Mouse (Mus musculus): ENCODE data around the gene Chpf2.

Gene Chpf2

DNA sequence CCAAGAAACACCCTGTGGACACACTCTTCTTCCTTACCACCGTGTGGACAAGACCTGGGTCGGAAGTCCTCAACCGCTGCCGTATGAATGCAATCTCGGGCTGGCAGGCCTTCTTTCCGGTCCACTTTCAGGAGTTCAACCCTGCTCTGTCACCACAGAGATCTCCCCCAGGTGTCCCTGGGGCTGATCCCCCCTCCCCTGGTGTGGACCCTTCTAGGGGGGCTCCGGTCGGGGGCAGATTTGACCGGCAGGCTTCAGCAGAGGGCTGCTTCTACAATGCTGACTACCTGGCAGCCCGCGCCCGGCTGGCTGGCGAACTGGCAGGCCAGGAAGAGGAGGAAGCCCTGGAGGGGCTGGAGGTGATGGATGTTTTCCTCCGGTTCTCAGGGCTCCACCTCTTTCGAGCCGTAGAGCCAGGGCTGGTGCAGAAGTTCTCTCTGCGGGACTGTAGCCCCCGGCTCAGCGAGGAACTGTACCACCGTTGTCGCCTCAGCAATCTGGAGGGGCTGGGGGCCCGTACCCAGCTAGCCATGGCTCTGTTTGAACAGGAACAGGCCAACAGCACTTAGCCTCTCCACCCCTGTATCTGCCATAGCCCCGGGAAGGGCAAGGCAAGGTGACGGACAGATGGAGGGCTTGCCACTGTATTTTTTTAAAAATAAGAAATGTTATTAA lies 5.4 kb downstream of the Chpf2 start:
- DNase-seq, result no peak

DNA sequence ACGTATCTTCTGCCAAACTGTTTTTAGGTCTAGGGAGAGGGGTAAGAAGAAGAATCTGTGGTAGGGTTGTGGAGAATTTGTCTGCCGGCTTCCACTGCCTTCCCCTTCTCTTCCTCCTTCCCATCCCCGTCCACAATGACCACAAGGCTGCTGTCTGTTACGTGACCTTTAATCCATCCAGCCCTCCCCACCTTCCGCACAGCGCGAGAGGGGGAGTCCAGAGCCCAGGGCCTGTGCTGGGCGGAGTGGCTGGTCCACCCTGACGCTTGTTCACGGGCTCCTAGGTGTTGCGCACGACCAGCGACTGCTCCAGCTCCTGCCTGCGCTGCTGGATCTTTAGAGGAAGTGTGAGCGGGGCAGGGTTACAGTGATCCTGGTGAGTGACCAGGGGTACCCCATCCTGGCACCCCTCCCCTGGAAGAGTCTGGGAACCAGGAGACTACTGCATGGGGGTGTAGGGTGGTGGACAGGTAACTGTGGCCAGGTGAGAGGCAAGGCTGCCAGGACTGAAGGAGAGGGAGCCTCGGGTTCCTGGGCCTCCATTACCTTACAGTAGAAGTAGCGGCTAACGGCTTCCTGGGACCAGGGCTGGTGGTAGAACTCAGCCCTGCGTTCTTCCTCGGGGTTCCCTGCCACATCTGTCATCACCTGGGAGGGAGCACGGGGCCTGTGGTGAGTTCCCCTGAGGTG lies 6.1 kb downstream of the Chpf2 start:
- DNase-seq, result no peak

DNA sequence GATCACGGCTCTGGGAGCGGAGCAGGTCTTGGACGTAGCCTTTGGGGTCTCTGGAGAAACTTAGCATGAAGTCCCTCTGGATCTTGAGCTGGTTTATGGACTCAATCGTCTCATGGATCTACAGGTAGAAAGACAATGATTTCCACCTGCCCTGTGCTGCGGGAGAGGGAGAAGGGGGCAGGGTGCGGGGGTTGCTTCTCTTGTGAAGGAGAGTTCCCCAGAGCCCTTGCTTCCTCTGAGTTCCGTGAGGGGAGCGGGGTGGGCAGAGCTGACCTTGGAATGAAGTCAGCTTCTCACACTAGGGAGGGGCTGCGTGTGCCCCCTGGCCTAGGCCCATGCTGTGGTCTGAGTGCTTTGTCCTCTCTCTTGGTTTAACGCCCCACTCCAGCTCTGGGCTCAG lies 6.7 kb downstream of the Chpf2 start:
- no peak for DNase-seq

DNA sequence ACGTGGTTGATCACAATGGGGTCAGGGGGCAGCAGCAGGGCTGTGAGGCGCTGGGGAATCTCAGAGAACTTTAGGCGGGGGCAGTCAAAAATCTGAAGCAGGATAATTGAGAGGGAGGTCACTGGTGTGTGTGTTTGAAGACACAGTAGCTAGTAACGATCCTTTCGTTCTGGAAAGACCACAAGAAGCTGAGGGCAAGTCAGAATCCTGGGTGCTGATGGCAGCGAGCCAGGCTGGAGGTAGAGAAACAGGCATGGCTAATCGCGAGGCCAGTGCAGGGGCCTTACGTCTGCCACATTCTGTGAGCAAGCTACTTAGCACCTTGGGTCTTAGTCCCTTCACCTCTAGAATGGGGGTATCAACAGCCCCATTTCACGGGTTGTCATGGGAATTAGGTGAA lies 7.4 kb downstream of the Chpf2 start:
- DNase-seq, result no peak

DNA sequence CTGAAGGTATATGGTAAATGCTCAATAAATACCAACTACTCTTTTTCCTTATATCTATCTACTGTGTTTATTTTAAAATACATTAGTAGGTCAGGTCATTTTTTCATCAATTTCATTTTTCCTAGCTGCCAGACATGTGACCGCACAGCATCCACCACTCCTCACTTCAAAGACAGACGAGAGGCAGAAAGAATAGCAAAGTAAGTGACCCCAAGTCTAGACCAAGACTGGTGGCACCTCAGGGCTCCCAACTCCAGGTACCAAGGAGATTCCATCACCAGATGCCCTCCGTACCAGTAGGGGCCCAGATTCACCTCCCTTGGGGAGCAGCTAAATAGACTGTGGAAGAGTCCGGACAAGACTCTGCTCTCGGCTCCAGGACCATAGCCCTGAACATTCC lies 7.8 kb downstream of the Chpf2 start:
- no peak for DNase-seq

DNA sequence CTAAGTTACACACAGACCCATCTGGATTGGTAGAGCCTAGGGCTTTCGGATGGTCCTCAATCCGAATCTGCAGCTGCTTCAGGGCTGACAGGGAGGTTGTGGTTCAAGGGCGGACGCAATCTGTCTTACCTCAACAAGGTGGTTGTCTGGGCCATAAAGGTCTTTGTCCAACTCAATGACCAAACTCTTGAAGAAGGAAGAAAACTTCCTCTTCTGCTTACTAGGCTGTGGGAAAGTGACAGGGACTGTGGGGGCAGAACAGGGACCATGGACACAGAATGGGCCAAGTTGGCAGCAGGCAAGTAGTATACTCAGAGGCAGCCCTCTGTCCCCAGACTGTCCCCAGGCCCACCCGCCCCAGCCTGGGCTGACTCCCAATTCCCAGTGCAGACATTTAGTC lies 8.7 kb downstream of the Chpf2 start:
- DNase-seq, result no peak

DNA sequence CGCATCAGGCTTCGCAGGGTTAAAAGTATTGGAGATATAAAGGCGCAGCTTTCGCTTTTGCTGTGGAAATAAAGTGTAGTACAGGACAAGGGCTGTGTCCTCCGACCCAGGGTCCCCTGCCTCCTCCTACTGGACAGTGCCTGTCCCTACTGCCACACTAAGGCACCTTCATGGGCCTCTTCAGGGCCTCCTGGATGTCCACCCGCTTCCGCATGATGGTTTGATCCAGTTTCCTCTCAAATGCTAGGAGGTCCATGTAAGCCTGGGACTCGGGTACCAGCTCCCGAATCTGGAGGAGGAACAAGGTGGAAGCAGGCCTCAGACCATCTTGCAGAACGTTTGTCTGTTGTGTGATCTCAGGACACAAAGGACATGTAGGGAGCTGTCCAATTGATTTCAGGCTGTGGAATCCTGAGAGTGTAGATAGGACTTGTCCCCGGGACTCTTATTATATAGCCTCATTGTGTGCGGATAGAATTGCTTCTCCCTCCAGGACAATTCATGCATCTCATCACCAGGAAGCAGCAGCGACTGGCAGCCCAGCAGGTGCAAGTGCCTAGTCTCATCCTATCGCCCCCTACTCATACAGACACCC lies 9.3 kb downstream of the Chpf2 start:
- no peak for DNase-seq

DNA sequence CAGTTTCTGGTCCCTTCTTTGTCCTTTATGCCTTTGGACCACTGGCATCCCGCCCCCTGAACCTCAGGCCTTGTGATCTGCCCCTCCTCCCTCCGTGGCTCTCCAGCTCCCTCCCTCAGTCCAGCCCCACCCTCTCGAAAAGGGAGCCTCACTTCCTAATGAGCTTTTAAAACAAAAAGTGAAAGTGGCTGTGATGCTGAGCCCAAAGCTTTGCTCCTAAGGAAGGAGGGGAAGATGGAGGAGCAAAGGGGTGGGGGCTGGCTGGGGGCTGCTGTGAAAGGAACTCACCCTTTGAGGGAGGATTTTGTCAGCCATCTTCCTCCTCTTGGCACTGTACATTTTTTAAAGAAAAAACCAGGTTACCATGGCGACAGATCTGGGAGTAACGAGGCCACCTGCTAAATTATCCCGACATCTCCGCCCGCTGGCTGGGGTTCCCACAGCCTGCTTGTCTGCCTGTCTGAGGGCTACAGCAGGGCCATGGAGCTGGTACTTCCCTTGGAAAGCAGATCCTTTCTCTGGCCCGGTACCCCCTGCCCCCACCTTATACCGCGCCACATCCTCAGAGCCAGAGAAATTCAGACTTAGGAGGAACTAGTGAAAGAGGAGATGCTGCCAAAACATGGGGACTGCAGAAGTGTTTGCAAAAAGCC lies 10.1 kb downstream of the Chpf2 start:
- DNase-seq, result peak in 1 of 2 experiments; percentile 32

DNA sequence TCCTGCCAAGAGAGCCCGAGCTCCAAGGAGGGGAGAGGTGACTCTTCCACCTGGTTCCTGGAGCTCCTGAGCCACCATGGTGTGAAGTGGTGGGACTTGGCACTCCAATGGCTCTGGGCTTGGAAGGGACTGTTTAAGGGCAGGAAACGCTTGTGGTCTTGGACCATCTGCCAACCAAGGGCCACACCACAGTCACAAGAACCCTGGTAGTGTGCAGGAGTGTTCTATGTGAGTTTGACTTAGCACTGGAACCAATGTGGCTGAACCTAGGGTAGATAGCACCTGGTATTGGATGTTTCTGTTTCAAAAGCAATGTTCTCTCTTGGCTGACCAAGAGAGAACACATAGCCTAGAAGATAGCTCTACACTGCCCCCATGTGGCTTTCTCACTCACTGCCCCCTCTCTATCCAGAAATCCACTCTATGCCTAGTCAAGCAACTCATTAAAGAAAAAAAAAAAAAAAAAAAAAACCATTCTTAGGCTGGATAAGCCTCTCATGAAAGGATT lies 10.7 kb downstream of the Chpf2 start:
- peak; percentile 55 to 64 for DNase-seq

DNA sequence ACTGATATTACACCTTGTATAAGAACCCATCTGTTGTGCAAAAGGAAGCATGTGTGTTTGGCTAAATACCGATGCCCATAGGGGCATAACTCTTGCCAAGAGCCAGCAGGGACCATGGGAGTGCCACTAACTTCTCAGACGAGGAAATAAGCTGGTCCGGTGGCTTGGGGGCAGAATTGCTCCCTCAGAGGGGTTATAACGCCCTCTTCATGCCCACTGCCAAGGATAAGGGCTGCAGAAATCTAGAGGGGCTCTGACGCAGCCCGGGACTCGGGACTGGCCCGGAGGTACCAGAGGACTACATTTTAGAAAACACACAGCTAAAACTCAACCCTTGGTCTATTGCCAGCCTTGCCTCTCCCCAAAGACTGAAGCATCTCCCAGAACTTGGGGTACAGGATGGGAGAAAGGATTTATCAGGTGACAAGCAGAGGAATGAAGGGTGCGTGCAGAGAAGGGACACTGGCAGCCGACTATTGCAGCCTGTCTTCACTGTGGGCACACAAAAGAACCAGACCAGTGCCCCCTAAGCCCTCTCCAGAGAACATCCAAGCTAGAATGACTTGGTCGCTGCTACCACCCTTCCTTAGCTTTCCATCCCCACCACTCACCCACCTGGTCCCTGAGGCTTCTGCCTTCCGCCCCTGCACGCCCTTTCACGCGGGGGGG lies 11.5 kb downstream of the Chpf2 start:
- DNase-seq, result no peak

DNA sequence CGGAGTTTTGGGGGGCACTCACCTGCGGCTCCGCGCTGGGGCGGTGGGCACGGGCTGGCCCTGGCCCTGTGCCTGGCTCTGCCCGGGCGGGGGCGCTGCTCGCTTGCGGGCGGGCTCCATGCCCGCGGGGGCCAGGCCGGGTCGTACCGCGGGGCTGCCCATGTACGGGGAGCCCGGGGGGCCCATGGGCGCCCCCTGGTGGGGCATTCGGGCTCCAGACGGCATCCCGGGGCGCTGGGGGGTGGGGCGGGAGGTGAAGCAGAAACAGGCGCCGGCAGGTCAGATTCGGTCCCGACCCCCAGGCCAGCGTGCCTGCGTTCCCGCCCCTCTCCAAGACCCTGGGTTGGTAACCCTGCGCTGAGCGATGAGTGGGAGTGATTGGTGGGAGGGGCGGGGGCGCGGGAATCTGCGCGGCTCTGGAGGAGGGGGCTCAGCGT lies 12.0 kb downstream of the Chpf2 start:
- peak; percentile 74 to 78 for DNase-seq

DNA sequence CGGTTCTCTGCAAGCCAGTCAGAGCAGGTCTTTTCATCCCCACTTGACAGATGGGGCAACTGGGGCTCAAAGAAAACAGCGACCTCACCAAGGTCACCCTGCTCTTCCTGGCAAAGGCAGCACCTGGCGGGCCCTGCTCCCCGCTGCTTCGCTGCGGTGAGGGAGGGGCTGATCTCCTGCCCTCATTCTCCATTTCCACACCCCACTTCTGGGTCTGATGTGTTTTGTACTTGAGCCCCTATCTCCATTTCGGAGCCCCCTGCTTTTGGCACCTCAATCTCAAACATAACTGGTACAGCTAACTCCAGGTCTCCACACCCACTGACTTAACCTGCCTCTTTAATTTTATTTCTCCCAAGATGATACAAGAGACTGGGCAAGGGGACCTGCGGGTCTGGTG lies 12.6 kb downstream of the Chpf2 start:
- DNase-seq, result no peak

DNA sequence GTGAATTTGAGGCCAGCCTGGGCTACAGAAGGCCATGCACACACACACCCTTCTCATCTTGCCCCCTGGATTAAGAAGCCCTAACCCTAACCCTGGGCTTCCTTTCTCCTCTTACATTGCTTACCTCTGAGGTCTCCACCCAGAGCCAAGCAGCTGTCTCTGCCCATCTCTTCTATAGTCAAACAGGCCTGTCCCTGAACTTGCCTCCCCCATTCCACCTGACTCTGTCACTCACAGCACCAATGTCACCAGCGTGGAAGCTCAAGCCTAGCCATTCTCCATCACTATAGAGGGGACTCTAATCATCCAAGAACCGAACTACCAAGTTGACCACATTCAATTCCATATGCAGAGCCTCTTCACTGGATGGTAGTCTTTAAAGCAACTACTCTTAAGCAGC lies 13.7 kb downstream of the Chpf2 start:
- DNase-seq, result no peak

DNA sequence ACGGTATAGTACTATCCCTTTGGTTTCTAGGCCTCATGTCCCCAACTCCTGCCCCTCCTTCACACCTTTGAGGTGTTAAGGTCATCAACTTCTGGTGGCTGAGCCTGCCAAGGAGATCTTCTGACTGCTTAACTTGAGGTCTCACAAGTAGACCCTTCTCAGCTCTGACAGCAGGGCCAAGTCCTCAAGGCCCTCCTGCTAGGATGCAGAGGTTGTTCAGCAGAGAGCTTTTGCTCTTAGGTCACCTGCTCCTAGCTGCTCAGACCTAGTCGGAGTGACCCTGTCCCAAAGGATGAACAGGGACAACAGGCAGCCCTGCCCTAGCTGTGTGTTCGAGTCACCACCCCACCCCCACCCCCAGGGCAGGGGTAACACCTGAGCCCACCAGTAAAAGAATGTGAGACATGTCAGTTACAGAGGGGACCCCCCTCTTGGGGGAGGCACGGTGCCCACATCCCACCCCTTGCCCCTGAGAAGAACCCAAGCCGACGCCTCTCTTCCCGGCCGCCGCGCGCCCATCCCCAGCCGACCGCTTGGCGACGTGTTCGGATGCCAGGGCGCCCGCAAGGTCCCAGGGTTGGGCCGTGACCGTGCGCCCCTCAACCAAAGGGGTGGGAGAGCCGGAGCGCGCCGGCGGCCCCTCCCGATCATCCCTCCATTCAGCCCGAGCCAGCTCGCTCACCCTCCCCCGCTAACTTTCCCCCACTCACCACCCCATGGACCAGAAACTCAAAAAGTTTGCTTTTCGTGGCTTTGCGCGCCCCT lies 14.7 kb downstream of the Chpf2 start:
- no peak for DNase-seq

DNA sequence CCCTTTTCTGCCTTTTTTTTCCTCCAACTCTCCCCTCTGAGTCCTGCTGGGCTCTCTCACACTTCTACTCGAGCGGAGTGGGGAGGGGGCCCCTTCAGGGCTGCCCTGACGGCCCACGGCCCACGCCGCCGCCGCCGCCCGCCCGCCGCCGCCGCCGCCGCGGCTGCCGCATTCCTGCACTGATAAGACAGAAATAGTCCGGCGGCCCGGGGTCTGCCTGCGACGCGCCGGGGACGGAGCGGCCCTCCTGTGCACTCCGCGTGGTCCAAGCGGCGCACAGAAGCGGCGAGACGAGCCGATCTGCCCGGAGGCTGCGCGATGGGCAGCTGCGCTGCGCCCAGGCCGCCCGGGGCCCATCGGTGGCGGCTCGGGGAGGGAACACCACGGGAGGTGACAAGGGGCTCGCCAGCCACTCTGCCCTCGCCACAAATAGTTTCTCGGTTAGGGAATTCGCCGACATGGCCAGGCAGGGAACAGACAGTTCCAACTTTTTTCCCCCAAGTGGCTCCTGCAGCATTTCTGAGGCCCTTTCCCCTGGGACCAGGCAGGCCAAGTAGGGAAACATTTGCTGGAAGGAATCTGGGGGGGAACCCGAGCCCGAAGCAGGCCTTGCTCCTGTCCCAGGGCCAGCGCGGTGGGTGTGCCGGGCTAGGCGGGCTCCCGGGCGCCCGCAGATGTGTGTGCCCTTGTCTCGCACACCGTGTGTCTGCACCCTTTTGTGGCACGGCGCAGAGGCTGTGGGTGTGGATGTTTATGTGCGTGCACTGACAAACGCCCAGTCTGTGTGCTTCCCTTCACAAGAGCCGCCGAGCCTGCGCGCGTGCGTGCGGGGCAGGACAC lies 15.6 kb downstream of the Chpf2 start:
- DNase-seq, result no peak

DNA sequence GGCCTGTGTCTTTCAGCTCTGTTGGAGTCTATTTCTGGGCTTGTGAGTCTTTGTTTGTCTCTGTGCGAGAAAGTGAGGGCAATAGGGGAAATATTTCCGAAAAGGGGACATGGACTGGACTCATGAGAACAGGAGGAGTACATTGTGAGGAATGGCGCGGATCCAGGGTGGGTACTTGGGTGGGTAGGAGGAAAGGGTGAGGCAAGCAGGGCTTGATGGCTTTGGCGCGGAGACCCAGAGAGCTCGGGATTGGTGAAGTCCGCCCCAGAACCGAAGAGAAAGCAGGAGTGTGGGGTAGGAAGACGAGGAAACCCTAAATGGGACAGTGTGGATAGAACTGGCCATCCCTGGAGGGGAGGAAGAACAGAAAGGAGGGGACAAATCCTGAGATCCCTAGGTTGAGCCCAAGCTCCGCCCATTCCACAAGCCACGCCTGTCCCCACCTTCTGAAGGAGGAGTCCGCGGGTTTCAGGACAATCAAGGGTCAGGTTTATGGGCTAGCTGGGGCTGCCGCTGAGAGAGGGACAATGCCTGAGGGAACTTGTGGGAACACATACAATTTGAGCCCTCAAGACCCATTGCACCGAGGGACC lies 16.3 kb downstream of the Chpf2 start:
- no peak for DNase-seq

DNA sequence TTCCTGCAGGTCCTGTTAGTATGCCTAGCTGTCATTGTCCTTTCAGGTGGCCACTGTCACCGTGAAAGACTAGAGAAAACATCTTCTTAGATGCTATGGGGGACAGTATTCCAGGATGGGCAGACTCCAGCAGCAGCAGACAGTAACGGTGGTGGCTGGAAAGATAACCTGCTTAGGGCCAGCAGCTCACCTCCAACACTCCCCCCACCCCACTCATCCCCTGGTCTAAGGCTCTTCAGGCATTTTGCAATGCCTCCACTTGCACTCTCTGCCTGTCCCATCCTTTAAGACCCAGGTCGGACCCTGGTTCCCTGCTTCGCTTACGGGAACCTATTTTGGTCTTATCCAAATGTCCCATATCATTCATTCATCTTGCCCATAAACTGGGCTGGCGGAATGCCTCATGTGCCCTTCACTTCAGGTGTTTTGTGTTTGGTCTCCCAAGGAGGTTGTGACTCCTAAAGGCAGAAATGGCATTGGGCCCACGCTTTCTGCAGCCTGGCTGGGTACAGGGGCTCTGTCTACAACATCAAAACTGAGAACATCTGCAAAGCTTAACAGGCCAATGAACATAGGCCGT lies 17.0 kb downstream of the Chpf2 start:
- DNase-seq, result no peak

DNA sequence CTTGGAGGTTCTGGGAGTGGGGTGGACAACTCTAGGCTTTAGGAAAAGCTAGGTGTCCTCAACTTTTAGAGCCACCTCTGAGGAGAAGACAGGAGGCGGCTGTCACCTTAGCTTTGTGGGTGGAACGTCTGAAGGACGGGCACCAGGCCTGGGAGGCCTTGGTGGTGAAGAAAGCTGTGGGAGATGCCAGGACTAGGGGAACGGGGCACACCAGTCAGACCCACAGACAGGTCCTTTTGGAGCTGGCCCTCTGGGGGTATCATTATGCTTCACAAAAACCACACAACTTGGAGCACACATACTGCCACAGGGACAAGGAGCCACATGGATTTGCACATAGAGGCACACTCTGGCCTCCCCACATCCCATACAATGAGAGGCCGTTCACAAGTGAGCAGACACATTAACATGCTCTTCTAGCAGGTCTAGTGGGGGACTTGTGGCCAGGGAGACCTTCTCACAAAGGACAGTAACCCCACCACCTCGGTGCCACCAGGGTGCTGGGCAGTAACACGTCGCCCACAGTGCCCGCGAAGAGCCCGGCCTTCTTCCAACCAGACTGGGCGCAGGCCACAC lies 17.6 kb downstream of the Chpf2 start:
- no peak for DNase-seq

DNA sequence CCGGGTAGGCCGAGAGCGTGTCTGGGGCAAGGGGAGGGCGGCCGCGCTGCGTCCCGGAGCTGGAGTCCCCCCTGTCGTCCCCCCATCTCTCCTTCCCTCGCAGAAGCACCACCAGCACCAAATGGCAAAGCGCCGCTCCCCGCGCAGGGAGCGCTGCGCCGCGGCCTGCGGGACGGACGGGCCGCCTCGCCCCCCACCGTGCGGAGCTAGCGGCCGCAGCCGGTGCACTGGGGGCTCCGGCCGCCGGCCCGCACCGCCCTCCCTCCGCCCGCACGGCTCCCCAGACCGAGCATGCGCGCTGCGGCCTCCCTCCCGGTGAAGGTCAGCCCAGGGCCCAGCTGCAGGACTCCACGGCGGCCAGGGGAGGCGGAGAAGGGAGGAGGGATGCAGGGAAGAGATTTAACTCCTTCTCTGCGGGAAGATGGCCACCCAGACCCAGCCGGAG lies 18.1 kb downstream of the Chpf2 start:
- DNase-seq, result no peak
